Mouse (Mus musculus) hindbrain, embryonic 14.5 days (tissue): ENCODE results near the gene Rab17. TPM values are rescaled to one million over a fixed set of nuclear protein-coding genes. Genes with fewer than 3 reads are reported as not detected.

Experiments
- ATAC-seq: fragments of 200-750 bp; cut with Nextera tagmentation; 2 replicates; pipeline ENCODE4 v1.8.0; 2017; ENCODE audit warnings: moderate number of reproducible peaks, mild to moderate bottlenecking, moderate TSS enrichment, moderate library complexity; ENCODE audit not compliant: low FRiP score
- DNase-seq: peaks from one replicate; pipeline ENCODE4 v3.0.0-alpha.2; 2015; ENCODE audit warnings: low spot score
- H3K27ac ChIP-seq: fragments of 300-500 bp; sonication (generic); 2 replicates; pipeline ENCODE4 v1.5.1; 2014; ENCODE audit warnings: mild to moderate bottlenecking, moderate library complexity
- H3K27me3 ChIP-seq: fragments of 300-500 bp; sonication (generic); 2 replicates; pipeline ENCODE4 v1.6.1; 2014; ENCODE audit warnings: mild to moderate bottlenecking, low read length, mixed read lengths; ENCODE audit not compliant: control insufficient read depth, insufficient read depth
- H3K36me3 ChIP-seq: fragments of 300-500 bp; sonication (generic); replicated peaks from 2 replicates; pipeline ENCODE4 v1.6.1; 2014; ENCODE audit not compliant: control insufficient read depth, insufficient read depth
- H3K4me1 ChIP-seq: fragments of 300-500 bp; sonication (generic); replicated peaks from 2 replicates; pipeline ENCODE4 v1.6.1; 2014; ENCODE audit warnings: antibody characterized with exemption, low read length, mixed read lengths; ENCODE audit not compliant: control insufficient read depth, insufficient read depth
- H3K4me2 ChIP-seq: fragments of 300-500 bp; sonication (generic); replicated peaks from 2 replicates; pipeline ENCODE4 v1.6.1; 2014; ENCODE audit warnings: mild to moderate bottlenecking, moderate library complexity
- H3K4me3 ChIP-seq: fragments of 300-500 bp; sonication (generic); replicated peaks from 2 replicates; pipeline ENCODE4 v1.5.1; 2014; ENCODE audit warnings: mild to moderate bottlenecking, low read length
- H3K9ac ChIP-seq: fragments of 300-500 bp; sonication (generic); 2 replicates; pipeline ENCODE4 v1.6.1; 2014
- H3K9me3 ChIP-seq: fragments of 300-500 bp; sonication (generic); 2 replicates; pipeline ENCODE4 v1.6.1; 2016; ENCODE audit warnings: low read length; ENCODE audit not compliant: control insufficient read depth
- WGBS: fragments of 180-500 bp; shearing (Covaris S2); extraction: QIAGEN DNeasy Blood & Tissue Kit; methylation state at CpG from one replicate; pipeline ENCODE4 v1.1.7; 2014; 5-methylcytosine and 5-hydroxymethylcytosine counted together
- polyA plus RNA-seq: library from polyadenylated mRNA; unstranded; fragments of >200 nt; fragmentation: Nextera tagmentation; extraction: Ambion mirVana; gene quantifications from 2 replicates; pipeline ENCODE4 v1.2.1, GENCODE M21; 2014

The Rab17 gene
- polyA plus RNA-seq, 1 experiment from 2014 or later, result not detected

GRCm38 (mm10) chr1:90974906-90975649 lies 5.6 kb upstream of the Rab17 start:
- Histone ChIP-seq H3K4me2 (peak overlapping the region; percentile 30), H3K9me3 (no peaks in the 10 kb centered on the region), H3K4me1 (peaks cover 27% of the 10 kb centered on the region), H3K4me3 (no peak overlapping the region), H3K36me3 (no peaks in the 10 kb centered on the region), H3K9ac (no peak overlapping the region; the same call in 1 of the 2 replicates), H3K27ac (no peak overlapping the region), H3K27me3 (no peaks in the 10 kb centered on the region; the same call in 1 of the 2 replicates)
- DNase-seq (peak; percentile 64), ATAC-seq (peak; percentile 73)
- WGBS, result 3% methylated on average over 12 of the region's 12 CpGs

DNA sequence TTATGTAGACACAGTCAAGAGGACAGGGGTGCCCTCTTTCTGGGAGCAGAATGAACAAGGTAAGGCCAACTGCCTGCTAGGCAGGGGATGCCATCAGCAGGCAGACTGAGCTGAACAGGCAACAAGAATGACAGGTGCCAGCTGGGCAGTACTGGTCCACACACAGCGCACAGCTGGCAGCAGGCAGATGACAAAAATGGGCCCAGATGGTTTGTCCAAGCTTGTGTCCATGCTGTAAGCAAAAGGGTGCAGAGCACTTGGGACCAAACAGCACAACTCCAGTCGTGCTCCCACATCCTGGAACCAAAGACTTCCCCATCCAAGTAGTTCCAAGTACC lies 4.1 kb upstream of the Rab17 start:
- H3K9ac ChIP-seq, result no peak overlapping the region; the same call in 1 of the 2 replicates
- H3K4me1 ChIP-seq, result peaks cover 27% of the 10 kb centered on the region
- H3K27me3 ChIP-seq, result no peaks in the 10 kb centered on the region; the same call in 1 of the 2 replicates
- H3K27ac ChIP-seq, result no peak overlapping the region
- WGBS, result 83% methylated on average over 2 of the region's 2 CpGs
- H3K36me3 ChIP-seq, result no peaks in the 10 kb centered on the region
- DNase-seq, result no peak
- peak; percentile 43; the same call in 1 of the 2 replicates for ATAC-seq
- no peak overlapping the region for H3K4me2 ChIP-seq
- H3K9me3 ChIP-seq, result no peaks in the 10 kb centered on the region
- no peak overlapping the region for H3K4me3 ChIP-seq

- DNase-seq, result peak; percentile 98
- H3K36me3 ChIP-seq, result no peaks in the 10 kb centered on the region
- no peak overlapping the region for H3K27ac ChIP-seq
- no peaks in the 10 kb centered on the region; the same call in 1 of the 2 replicates for H3K27me3 ChIP-seq
- ATAC-seq, result peak; percentile 58; the same call in 1 of the 2 replicates
- H3K4me2 ChIP-seq, result no peak overlapping the region
- peaks cover 27% of the 10 kb centered on the region for H3K4me1 ChIP-seq
- WGBS, result 21% methylated on average over 9 of the region's 9 CpGs
- H3K4me3 ChIP-seq, result no peak overlapping the region
- H3K9ac ChIP-seq, result no peak overlapping the region
- no peaks in the 10 kb centered on the region for H3K9me3 ChIP-seq
These were observed 3.6 kb upstream of the Rab17 start for GRCm38 (mm10) chr1:90972911-90973573.

GRCm38 (mm10) chr1:90969881-90970390 lies 475 bp upstream of the Rab17 start:
- Histone ChIP-seq H3K27me3 (no peaks in the 10 kb centered on the region; the same call in 1 of the 2 replicates), H3K27ac (no peak overlapping the region), H3K9me3 (no peaks in the 10 kb centered on the region), H3K4me2 (no peak overlapping the region), H3K4me3 (no peak overlapping the region), H3K9ac (no peak overlapping the region), H3K4me1 (peaks cover 16% of the 10 kb centered on the region), H3K36me3 (no peaks in the 10 kb centered on the region)
- DNase-seq, result no peak
- 81% methylated on average over 10 of the region's 10 CpGs for WGBS
- no peak for ATAC-seq

- H3K27me3 ChIP-seq, result no peaks in the 10 kb centered on the region; the same call in 1 of the 2 replicates
- H3K36me3 ChIP-seq, result no peaks in the 10 kb centered on the region
- DNase-seq, result no peak
- H3K4me3 ChIP-seq, result no peak overlapping the region
- H3K9ac ChIP-seq, result no peak overlapping the region
- no peaks in the 10 kb centered on the region for H3K9me3 ChIP-seq
- ATAC-seq, result no peak
- 82% methylated on average over 4 of the region's 4 CpGs for WGBS
- H3K27ac ChIP-seq, result no peak overlapping the region
- peaks cover 4% of the 10 kb centered on the region; the same call in 1 of the 2 replicates for H3K4me1 ChIP-seq
- no peak overlapping the region for H3K4me2 ChIP-seq
These were observed 812 bp downstream of the Rab17 start for GRCm38 (mm10) chr1:90968649-90969048.

DNA sequence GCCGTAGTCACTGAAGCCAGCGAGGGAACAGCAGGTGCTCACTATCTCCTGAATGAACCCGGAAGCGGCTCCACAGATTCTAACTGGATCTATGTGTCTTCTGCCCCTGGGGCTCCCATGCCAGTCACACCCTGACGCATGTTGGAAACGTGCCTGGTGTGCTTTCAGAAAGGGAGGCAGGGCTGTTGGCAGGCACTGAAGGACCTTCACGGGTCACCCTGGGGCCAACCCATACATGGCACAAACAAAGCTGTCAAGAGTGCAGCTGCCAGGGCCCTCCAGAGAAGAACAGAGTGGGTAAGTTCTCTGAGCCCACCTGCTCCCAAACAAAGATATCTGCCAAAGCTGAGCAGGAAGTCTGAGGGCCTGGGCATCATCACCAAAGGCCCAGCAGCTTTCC lies 1.9 kb downstream of the Rab17 start:
- Histone ChIP-seq H3K4me3 (no peak overlapping the region), H3K9ac (no peak overlapping the region), H3K9me3 (no peaks in the 10 kb centered on the region), H3K27ac (no peak overlapping the region), H3K4me2 (no peak overlapping the region), H3K27me3 (no peaks in the 10 kb centered on the region; the same call in 1 of the 2 replicates), H3K36me3 (no peaks in the 10 kb centered on the region), H3K4me1 (no peaks in the 10 kb centered on the region)
- ATAC-seq (peak; percentile 64; the same call in 1 of the 2 replicates), DNase-seq (no peak)
- 38% methylated on average over 7 of the region's 7 CpGs for WGBS

GRCm38 (mm10) chr1:90962994-90963393 lies 6.5 kb downstream of the Rab17 start:
- Histone ChIP-seq H3K4me2 (no peak overlapping the region), H3K27ac (no peak overlapping the region), H3K9me3 (no peaks in the 10 kb centered on the region), H3K27me3 (no peaks in the 10 kb centered on the region), H3K4me3 (no peak overlapping the region), H3K9ac (no peak overlapping the region), H3K36me3 (no peaks in the 10 kb centered on the region), H3K4me1 (no peaks in the 10 kb centered on the region)
- ATAC-seq, result peak; percentile 36; the same call in 1 of the 2 replicates
- no peak for DNase-seq
- WGBS, result 27% methylated on average over 3 of the region's 3 CpGs

- no peak overlapping the region for H3K27ac ChIP-seq
- 32% methylated on average over 4 of the region's 4 CpGs for WGBS
- H3K4me1 ChIP-seq, result no peaks in the 10 kb centered on the region
These were observed 6.9 kb downstream of the Rab17 start for GRCm38 (mm10) chr1:90962526-90962925.

More at GRCm38 (mm10) chr1:90962526-90962925, 6.9 kb downstream of the Rab17 start:
- Histone ChIP-seq H3K4me3 (no peak overlapping the region), H3K27me3 (no peaks in the 10 kb centered on the region), H3K9me3 (no peaks in the 10 kb centered on the region), H3K9ac (no peak overlapping the region), H3K4me2 (no peak overlapping the region), H3K36me3 (no peaks in the 10 kb centered on the region)
- no peak for ATAC-seq
- DNase-seq, result no peak
